Mouse (Mus musculus): Measurements from ENCODE around the gene Rnaseh2a.

GRCm38 (mm10) chr8:84909949-84910348 is 59.6 kb downstream of the Rnaseh2a start:
- TF ChIP-seq CTCF (IDR thresholded peaks at IDR 0.05; ENCODE audit: low read depth) (no peak), EP300 (IDR thresholded peaks at IDR 0.05; ENCODE audit: low read depth) (no peak)

Measured in heart, postnatal 0 days (tissue).